Mouse (Mus musculus): ENCODE data around the gene Prkcb.

Gene Prkcb

GRCm38 (mm10) chr7:122377967-122378366 lies 89.4 kb downstream of the Prkcb start:
- DNase-seq, result no peak

GRCm38 (mm10) chr7:122378473-122378872 lies 89.9 kb downstream of the Prkcb start:
- no peak for DNase-seq

GRCm38 (mm10) chr7:122379292-122379691 lies 90.7 kb downstream of the Prkcb start:
- DNase-seq, result no peak

- no peak for DNase-seq
These were observed 92.0 kb downstream of the Prkcb start for GRCm38 (mm10) chr7:122380336-122381130.

- DNase-seq, result no peak
These were observed 93.0 kb downstream of the Prkcb start for GRCm38 (mm10) chr7:122381560-122381959.

- DNase-seq, result no peak
These were observed 94.7 kb downstream of the Prkcb start for GRCm38 (mm10) chr7:122383260-122383659.

- no peak for DNase-seq
These were observed 96.3 kb downstream of the Prkcb start for GRCm38 (mm10) chr7:122384891-122385290.

- DNase-seq, result no peak
These were observed 98.0 kb downstream of the Prkcb start for GRCm38 (mm10) chr7:122386567-122386966.

- no peak for DNase-seq
These were observed 99.3 kb downstream of the Prkcb start for GRCm38 (mm10) chr7:122387896-122388295.

GRCm38 (mm10) chr7:122388858-122389257 lies 100.3 kb downstream of the Prkcb start:
- DNase-seq, result no peak

GRCm38 (mm10) chr7:122389633-122390032 lies 101.1 kb downstream of the Prkcb start:
- no peak for DNase-seq

GRCm38 (mm10) chr7:122390200-122390599 lies 101.6 kb downstream of the Prkcb start:
- DNase-seq, result no peak

- DNase-seq, result no peak
These were observed 102.1 kb downstream of the Prkcb start for GRCm38 (mm10) chr7:122390683-122391082.

- no peak for DNase-seq
These were observed 102.8 kb downstream of the Prkcb start for GRCm38 (mm10) chr7:122391382-122391781.

- no peak for DNase-seq
These were observed 105.4 kb downstream of the Prkcb start for GRCm38 (mm10) chr7:122393964-122394363.

GRCm38 (mm10) chr7:122395159-122395975 lies 106.8 kb downstream of the Prkcb start:
- DNase-seq, result no peak

- no peak for DNase-seq
These were observed 107.4 kb downstream of the Prkcb start for GRCm38 (mm10) chr7:122395976-122396315.

GRCm38 (mm10) chr7:122397699-122398098 lies 109.1 kb downstream of the Prkcb start:
- no peak for DNase-seq

GRCm38 (mm10) chr7:122402041-122402440 lies 113.5 kb downstream of the Prkcb start:
- DNase-seq, result no peak

- DNase-seq, result no peak
These were observed 114.8 kb downstream of the Prkcb start for GRCm38 (mm10) chr7:122403343-122403742.

GRCm38 (mm10) chr7:122404571-122405393 lies 116.2 kb downstream of the Prkcb start:
- no peak for DNase-seq

GRCm38 (mm10) chr7:122406625-122407024 lies 118.1 kb downstream of the Prkcb start:
- no peak for DNase-seq

GRCm38 (mm10) chr7:122409945-122410344 lies 121.4 kb downstream of the Prkcb start:
- no peak for DNase-seq
